Mouse (Mus musculus) adipocyte (in vitro differentiated cells): ENCODE measurements at regions not wholly inside any gene's neighbourhood (a gene's known extent, or its start where the extent isn't known, plus 50 kb on each side); places are given as distances from the start of the nearest gene placed in this dataset.
A peak's percentile ranks its signal among the peaks of the same experiment; 100 is the strongest.

Experiments used
- DNase-seq: peaks from one replicate; pipeline ENCODE4 v3.0.0-alpha.2; 2016; ENCODE audit warnings: low spot score

- DNase-seq = no peak
Measured at GRCm38 (mm10) chr9:61573634-61574359, 201.6 kb downstream of the Tle3 start.

GRCm38 (mm10) chr9:61563017-61563416 lies 190.9 kb downstream of the Tle3 start:
- no peak for DNase-seq

- DNase-seq = no peak
Measured at GRCm38 (mm10) chr9:61561551-61561950, 189.4 kb downstream of the Tle3 start.

- no peak for DNase-seq
Measured at GRCm38 (mm10) chr9:61558621-61559020, 186.5 kb downstream of the Tle3 start.

- DNase-seq = no peak
Measured at GRCm38 (mm10) chr9:61557025-61557424, 184.9 kb downstream of the Tle3 start.

- DNase-seq = no peak
Measured at GRCm38 (mm10) chr9:61555173-61555572, 183.0 kb downstream of the Tle3 start.

GRCm38 (mm10) chr9:61554611-61555010 lies 182.4 kb downstream of the Tle3 start:
- peak; percentile 30 for DNase-seq

- no peak for DNase-seq
Measured at GRCm38 (mm10) chr9:61553626-61554025, 181.5 kb downstream of the Tle3 start.

GRCm38 (mm10) chr9:61551361-61551760 lies 179.2 kb downstream of the Tle3 start:
- DNase-seq = no peak

GRCm38 (mm10) chr9:61550326-61550725 lies 178.2 kb downstream of the Tle3 start:
- no peak for DNase-seq

GRCm38 (mm10) chr9:61549692-61550241 lies 177.6 kb downstream of the Tle3 start:
- no peak for DNase-seq

- no peak for DNase-seq
Measured at GRCm38 (mm10) chr9:61537316-61538189, 165.4 kb downstream of the Tle3 start.

- no peak for DNase-seq
Measured at GRCm38 (mm10) chr9:61533237-61533636, 161.1 kb downstream of the Tle3 start.

GRCm38 (mm10) chr9:61530263-61531045 lies 158.3 kb downstream of the Tle3 start:
- no peak for DNase-seq

- DNase-seq = no peak
Measured at GRCm38 (mm10) chr9:61528286-61528865, 156.2 kb downstream of the Tle3 start.

GRCm38 (mm10) chr9:61527491-61528056 lies 155.4 kb downstream of the Tle3 start:
- DNase-seq = no peak

GRCm38 (mm10) chr9:61520136-61520535 lies 148.0 kb downstream of the Tle3 start:
- DNase-seq = no peak

- no peak for DNase-seq
Measured at GRCm38 (mm10) chr9:61517906-61518305, 145.7 kb downstream of the Tle3 start.

GRCm38 (mm10) chr9:61511436-61511835 lies 139.3 kb downstream of the Tle3 start:
- no peak for DNase-seq

- DNase-seq = no peak
Measured at GRCm38 (mm10) chr9:61510217-61510893, 138.2 kb downstream of the Tle3 start.
